Mouse (Mus musculus): ENCODE measurements around the gene Plac8. TPM values are rescaled to one million over a fixed set of nuclear protein-coding genes. Genes with fewer than 3 reads are reported as not detected.

The Plac8 gene
- 2.6 and 3.8 TPM in 2 replicates for polyA plus RNA-seq (2016; fragmentation: Nextera tagmentation; extraction: Ambion mirVana)

DNA sequence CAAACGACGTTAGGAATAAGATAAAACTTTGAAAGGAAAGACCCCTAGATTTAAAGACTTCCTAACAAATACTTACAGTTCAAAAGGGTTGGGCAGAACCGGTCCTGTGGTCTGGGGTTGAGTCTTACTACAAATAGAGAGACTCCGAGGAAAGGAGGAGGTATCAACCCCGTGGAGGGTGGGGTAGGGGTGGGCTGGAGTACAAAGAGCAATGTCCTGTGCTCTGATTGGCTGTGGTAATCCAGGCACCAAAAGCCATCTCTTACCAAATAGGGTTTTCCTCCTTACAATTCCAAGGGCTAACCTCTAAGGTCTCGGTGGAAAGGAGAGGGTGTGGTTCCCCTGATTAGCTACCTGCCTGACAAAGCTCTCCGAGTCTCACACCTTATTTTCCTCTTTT lies at the start of gene Plac8:
Gene Plac8, minus strand, starts transcription at position 177 of the 400 bp plus-strand sequence.
- WGBS, result 29% methylated on average over 7 of the region's 7 CpGs
- no peaks in the 10 kb centered on the region for H3K27me3 ChIP-seq
- no peak within 1 kb of the TSS for H3K9ac ChIP-seq (replicated peaks)
- ATAC-seq (ENCODE audit: insufficient number of reproducible peaks, insufficient read depth, low FRiP score, low TSS enrichment, low read depth), result no peak
- H3K4me3 ChIP-seq (replicated peaks), result no peak within 1 kb of the TSS
- H3K4me2 ChIP-seq, result no peak within 1 kb of the TSS
- H3K36me3 ChIP-seq, result no peaks in the 10 kb centered on the region
- H3K9me3 ChIP-seq, result no peaks in the 10 kb centered on the region
- no peaks in the 10 kb centered on the region for H3K4me1 ChIP-seq (replicated peaks)
- no peak within 1 kb of the TSS for H3K27ac ChIP-seq

DNA sequence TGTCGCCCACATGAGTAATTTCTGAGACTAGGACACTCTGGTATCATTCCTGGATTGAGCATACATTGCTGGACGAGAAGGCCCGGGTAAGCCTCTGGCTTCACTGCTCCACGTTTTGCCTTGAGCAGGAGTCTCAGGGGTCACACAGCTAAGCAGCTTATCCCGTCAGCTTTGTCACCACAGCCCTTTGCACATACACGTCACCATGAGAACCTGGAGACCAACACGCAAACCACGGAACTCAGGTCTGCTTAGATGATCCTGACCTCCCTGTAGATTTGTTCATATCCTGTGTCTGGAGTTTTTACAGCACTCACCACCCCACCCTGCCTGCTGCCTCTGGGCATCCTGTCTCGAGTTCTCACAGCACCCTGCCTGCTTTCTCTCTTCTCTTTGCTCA lies 48.9 kb upstream of the Plac8 start:
- Histone ChIP-seq H3K9ac (replicated peaks) (no peak overlapping the region), H3K27me3 (no peaks in the 10 kb centered on the region), H3K9me3 (no peaks in the 10 kb centered on the region), H3K4me3 (replicated peaks) (no peak overlapping the region), H3K4me2 (no peak overlapping the region), H3K27ac (no peak overlapping the region), H3K4me1 (replicated peaks) (no peaks in the 10 kb centered on the region; the same call in 1 of the 2 replicates), H3K36me3 (no peaks in the 10 kb centered on the region)
- no peak for ATAC-seq (ENCODE audit: insufficient number of reproducible peaks, insufficient read depth, low FRiP score, low TSS enrichment, low read depth)
- whole genome bisulfite sequencing, result 68% methylated on average over 9 of the region's 9 CpGs

DNA sequence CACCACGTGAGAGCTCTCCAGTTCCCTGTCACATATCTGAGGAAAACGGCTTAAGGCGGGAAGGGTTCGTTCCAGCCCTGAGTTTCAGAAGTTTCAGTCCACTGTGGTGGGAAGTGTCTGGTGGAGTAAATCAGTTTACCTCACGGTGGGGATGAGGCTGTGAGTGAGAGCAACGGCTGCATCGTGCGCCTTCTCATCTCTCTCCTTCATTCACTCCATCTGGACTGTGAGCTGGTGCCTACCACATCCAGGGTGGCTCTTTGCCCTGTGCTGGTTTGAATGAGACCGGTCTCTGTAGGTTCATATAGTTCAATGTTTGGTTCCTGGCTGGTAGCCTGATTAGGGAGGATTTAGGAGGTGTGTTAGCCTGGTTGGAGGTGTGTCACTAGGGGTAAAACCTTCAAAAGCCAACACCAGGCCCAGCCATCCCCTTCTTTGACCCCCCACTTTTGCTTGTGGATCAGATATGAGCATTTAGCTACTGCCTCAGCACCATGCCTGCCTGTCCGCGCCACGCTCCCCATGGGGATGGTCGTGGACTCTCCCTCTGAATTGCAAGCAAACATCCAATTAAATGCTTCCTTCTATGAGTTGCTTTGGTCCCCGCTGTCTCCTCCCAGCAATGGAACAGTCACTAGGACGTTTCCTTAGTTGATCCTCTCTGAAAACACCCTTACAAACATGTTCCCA lies 47.7 kb upstream of the Plac8 start:
- no peak overlapping the region for H3K4me3 ChIP-seq (replicated peaks)
- H3K4me2 ChIP-seq, result no peak overlapping the region
- H3K27me3 ChIP-seq, result no peaks in the 10 kb centered on the region
- no peak overlapping the region for H3K27ac ChIP-seq
- H3K9me3 ChIP-seq, result no peaks in the 10 kb centered on the region
- H3K9ac ChIP-seq (replicated peaks), result no peak overlapping the region
- WGBS, result 88% methylated on average over 15 of the region's 15 CpGs
- H3K36me3 ChIP-seq, result no peaks in the 10 kb centered on the region
- no peak for ATAC-seq (ENCODE audit: insufficient number of reproducible peaks, insufficient read depth, low FRiP score, low TSS enrichment, low read depth)
- H3K4me1 ChIP-seq (replicated peaks), result no peaks in the 10 kb centered on the region; the same call in 1 of the 2 replicates

DNA sequence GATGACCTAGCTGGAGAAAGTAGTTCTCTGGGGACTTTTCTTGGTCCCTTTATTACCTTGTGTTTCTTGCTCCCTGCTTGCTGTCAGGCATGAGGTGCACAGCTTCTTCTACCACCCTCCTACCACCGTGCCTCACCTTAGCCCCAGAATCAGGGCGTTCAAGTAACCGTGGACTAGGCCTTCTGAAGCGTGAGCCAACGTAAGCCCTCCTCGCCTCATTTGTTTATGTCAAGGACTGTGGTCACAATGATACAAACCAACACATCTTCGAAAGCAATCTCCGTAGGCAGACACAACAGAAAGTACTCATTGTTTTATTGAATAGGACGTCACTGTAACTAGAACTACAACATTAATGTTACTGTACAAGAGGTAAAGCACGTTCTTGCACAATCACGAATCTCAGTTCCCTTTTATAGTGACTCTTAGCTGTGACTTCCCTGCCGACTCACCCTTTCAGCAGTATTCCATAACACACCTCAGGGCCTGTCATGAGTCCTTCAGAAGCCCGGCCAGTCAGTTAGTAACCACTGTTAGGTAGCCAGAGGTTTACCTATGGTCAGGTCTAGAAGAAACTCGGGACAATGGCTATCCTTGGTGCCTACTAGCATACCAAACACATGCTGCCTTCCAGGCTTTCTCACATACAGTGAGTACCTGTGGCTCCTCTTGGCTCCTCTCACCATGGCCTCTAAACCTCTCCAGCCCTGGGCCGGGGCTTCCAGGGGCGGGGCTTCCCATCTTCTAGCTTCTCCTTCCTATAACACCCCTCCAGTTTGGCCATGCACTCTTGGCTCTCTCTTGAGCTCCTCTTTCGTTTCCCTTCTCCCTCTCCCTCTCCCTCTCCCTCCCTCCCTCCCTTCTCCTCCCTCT lies 42.1 kb upstream of the Plac8 start:
- 85% methylated on average over 17 of the region's 17 CpGs for WGBS
- no peak for ATAC-seq (ENCODE audit: insufficient number of reproducible peaks, insufficient read depth, low FRiP score, low TSS enrichment, low read depth)
- H3K27ac ChIP-seq, result no peak overlapping the region

DNA sequence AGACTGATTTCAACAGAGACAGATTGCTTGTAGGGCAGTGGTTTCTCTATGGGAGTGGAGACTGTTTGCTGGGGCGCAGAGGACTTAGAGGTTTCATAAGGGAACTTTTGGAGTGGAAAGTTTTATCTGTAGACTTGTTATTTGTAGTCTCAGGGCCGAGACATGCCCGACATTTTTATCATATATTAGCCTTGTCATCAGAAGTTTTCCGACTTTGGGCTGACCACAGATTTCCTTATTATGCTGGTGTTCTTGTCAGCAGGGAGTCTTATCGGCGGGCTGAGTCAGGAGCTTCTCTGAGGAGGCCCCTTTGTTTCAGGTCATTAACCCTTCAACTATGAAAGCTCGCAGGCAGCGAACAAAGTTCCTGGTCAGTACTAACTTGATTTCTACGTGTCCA lies 35.8 kb upstream of the Plac8 start:
- Histone ChIP-seq H3K27ac (no peak overlapping the region), H3K4me2 (no peak overlapping the region), H3K9me3 (no peaks in the 10 kb centered on the region), H3K4me1 (replicated peaks) (0 out of 2 replicates have a peak, but pooled peaks cover 4% of the 10 kb centered on the region), H3K9ac (replicated peaks) (no peak overlapping the region), H3K4me3 (replicated peaks) (no peak overlapping the region), H3K27me3 (no peaks in the 10 kb centered on the region), H3K36me3 (no peaks in the 10 kb centered on the region)
- no peak for ATAC-seq (ENCODE audit: insufficient number of reproducible peaks, insufficient read depth, low FRiP score, low TSS enrichment, low read depth)
- 90% methylated on average over 9 of the region's 9 CpGs for WGBS

More for the DNA sequence above, 42.1 kb upstream of the Plac8 start:
- no peak overlapping the region for H3K4me3 ChIP-seq (replicated peaks)
- no peaks in the 10 kb centered on the region for H3K36me3 ChIP-seq
- H3K9ac ChIP-seq (replicated peaks), result no peak overlapping the region
- H3K27me3 ChIP-seq, result no peaks in the 10 kb centered on the region
- H3K4me1 ChIP-seq (replicated peaks), result no peaks in the 10 kb centered on the region
- H3K4me2 ChIP-seq, result no peak overlapping the region
- no peaks in the 10 kb centered on the region for H3K9me3 ChIP-seq

DNA sequence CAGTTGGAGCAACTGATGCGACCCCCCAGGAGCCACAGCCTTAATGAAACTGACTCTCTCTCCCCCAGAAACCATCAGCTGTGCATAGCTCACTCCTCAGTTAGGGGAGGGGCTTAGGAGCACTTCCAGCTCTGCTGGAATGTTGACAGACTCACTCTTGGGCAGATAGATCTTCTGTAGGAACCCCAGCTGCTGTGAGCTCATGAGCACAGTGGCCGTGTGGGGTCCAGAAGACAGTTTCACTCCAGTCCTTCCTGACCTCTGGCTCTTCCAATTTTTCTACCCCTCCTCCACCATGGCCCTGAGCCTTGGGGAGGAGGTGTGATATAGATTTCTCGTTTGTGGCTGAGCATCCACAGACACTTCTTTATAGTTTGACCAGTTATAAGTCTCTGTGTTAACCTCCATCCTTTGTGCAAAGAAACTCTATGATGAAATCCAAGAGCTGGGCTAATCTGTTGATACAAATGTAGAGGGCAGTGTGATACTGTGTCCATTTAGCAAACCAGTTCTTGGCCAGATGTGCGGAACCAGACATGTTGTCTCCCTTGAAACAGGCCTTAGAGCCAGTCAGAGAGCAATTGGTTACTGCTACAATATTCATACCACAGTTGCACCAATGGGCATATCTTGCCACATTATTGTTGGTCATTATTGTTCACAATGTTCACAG lies 35.2 kb upstream of the Plac8 start:
- H3K4me3 ChIP-seq (replicated peaks), result no peak overlapping the region
- H3K27ac ChIP-seq, result no peak overlapping the region
- H3K4me2 ChIP-seq, result no peak overlapping the region
- H3K9ac ChIP-seq (replicated peaks), result no peak overlapping the region
- no peaks in the 10 kb centered on the region for H3K36me3 ChIP-seq
- WGBS, result 67% methylated on average over 4 of the region's 4 CpGs
- no peaks in the 10 kb centered on the region for H3K9me3 ChIP-seq
- H3K27me3 ChIP-seq, result no peaks in the 10 kb centered on the region
- no peak for ATAC-seq (ENCODE audit: insufficient number of reproducible peaks, insufficient read depth, low FRiP score, low TSS enrichment, low read depth)
- 0 out of 2 replicates have a peak, but pooled peaks cover 4% of the 10 kb centered on the region for H3K4me1 ChIP-seq (replicated peaks)

DNA sequence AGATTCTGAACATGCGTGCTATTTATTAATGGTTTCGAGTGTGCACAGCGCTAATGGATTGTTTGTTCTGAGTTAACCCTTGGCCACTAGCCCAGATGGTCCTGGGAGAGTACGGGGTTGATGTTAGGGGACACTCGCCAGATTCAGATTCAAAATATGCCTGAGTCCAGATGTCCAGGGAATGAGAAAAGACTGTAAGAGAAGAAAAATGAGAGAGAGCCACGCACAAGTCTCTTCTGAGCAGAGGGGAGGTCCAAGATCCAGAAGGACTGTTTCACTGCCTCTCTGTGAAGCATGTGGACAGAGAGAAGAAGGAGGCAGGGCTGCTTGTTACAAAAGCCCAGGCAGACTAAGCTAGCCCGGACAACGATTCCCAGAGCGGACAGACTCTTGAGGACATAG lies 33.8 kb upstream of the Plac8 start:
- WGBS, result 71% methylated on average over 9 of the region's 9 CpGs
- no peak overlapping the region for H3K4me2 ChIP-seq
- ATAC-seq (ENCODE audit: insufficient number of reproducible peaks, insufficient read depth, low FRiP score, low TSS enrichment, low read depth), result no peak

DNA sequence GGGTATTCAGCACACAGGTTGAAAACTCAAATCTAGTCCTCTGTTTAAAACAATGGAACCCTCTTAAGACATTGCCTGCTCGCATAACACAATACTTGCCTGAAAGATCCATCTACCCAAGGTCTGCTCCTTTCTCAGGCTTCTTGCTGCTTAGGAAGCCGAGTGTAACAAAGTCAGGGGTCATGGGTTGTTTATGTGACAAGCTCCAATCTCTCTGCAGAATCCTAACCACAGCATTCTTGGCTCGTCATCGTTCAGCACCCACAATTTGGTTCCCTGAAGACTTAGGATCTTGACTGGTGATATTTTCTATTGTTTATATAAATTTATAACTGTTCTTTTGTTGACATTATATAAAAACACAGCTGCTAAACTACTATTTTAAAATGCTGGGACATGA lies 32.0 kb upstream of the Plac8 start:
- Histone ChIP-seq H3K9ac (replicated peaks) (no peak overlapping the region), H3K27ac (no peak overlapping the region), H3K9me3 (no peaks in the 10 kb centered on the region), H3K4me2 (no peak overlapping the region), H3K36me3 (no peaks in the 10 kb centered on the region), H3K4me3 (replicated peaks) (no peak overlapping the region), H3K27me3 (no peaks in the 10 kb centered on the region), H3K4me1 (replicated peaks) (0 out of 2 replicates have a peak, but pooled peaks cover 4% of the 10 kb centered on the region)
- 72% methylated on average over 4 of the region's 4 CpGs for WGBS
- ATAC-seq (ENCODE audit: insufficient number of reproducible peaks, insufficient read depth, low FRiP score, low TSS enrichment, low read depth), result no peak

More for the DNA sequence above, 33.8 kb upstream of the Plac8 start:
- H3K27me3 ChIP-seq, result no peaks in the 10 kb centered on the region
- no peaks in the 10 kb centered on the region for H3K36me3 ChIP-seq
- no peaks in the 10 kb centered on the region for H3K9me3 ChIP-seq
- no peak overlapping the region for H3K9ac ChIP-seq (replicated peaks)
- no peak overlapping the region for H3K4me3 ChIP-seq (replicated peaks)
- H3K27ac ChIP-seq, result no peak overlapping the region
- H3K4me1 ChIP-seq (replicated peaks), result 0 out of 2 replicates have a peak, but pooled peaks cover 4% of the 10 kb centered on the region

DNA sequence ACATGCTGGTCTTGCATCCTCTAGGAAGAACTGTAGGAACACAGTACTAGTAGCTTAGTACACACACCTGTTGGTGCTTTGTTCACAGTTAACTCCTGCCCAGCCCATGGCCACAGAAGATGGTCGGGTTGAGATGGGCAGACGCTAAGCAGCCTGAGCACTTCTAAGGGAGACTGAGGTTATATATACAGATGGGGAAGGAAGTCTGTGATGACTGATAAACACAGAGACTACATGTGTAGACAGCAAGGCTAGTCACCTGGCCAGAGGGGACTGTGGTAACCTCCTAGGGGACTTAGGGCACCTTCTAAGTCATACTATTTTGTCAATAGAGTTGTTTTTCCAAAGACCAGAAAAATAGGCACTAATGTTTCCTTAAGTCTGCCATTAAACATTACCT lies 29.8 kb upstream of the Plac8 start:
- Histone ChIP-seq H3K36me3 (no peaks in the 10 kb centered on the region), H3K27ac (no peak overlapping the region), H3K27me3 (no peaks in the 10 kb centered on the region), H3K9me3 (no peaks in the 10 kb centered on the region), H3K4me2 (no peak overlapping the region), H3K9ac (replicated peaks) (no peak overlapping the region), H3K4me3 (replicated peaks) (no peak overlapping the region), H3K4me1 (replicated peaks) (0 out of 2 replicates have a peak, but pooled peaks cover 4% of the 10 kb centered on the region)
- 76% methylated on average over 2 of the region's 2 CpGs for WGBS
- ATAC-seq (ENCODE audit: insufficient number of reproducible peaks, insufficient read depth, low FRiP score, low TSS enrichment, low read depth), result no peak

DNA sequence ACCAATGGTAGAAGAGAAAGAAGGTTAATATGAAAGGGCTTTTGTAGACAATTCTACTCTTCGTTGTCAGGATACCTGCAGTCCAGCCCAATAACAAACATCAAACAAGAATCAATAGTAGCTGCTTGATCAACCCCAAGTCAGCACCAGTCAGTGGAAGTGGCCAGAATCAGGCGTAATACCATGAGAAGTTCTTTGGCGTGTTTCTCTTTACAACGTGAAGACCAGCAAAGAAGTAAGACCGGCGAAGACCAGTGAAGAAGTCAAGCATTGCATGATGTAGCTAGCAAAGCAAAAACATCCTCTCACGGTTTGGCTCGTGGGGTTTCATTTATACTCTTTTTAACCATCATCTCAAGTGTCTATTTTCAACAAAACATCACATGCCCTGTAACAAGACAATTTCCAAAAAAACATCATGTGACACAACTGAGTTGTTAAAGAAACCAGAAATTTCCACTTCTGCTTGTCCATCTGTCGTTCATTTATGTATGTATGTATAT lies 27.0 kb upstream of the Plac8 start:
- Histone ChIP-seq H3K27ac (no peak overlapping the region), H3K4me3 (replicated peaks) (no peak overlapping the region), H3K9ac (replicated peaks) (no peak overlapping the region), H3K9me3 (no peaks in the 10 kb centered on the region; the same call in 1 of the 2 replicates), H3K4me1 (replicated peaks) (no peaks in the 10 kb centered on the region), H3K27me3 (no peaks in the 10 kb centered on the region), H3K36me3 (no peaks in the 10 kb centered on the region), H3K4me2 (no peak overlapping the region)
- ATAC-seq (ENCODE audit: insufficient number of reproducible peaks, insufficient read depth, low FRiP score, low TSS enrichment, low read depth), result no peak
- WGBS, result 91% methylated on average over 9 of the region's 9 CpGs

All from limb, embryonic 12.5 days (tissue).